Mouse (Mus musculus) bone marrow, adult 2 months (tissue): ENCODE measurements around the gene Clcc1.

ENCODE experiments used
- CTCF ChIP-seq: fragments of 200-500 bp; IDR thresholded peaks from 2 replicates; pipeline ENCODE4 v1.5.1; 2011; ENCODE audit warnings: low read length, control low read depth; ENCODE audit not compliant: control insufficient read depth, insufficient read depth
- POLR2A ChIP-seq: fragments of 200-500 bp; IDR thresholded peaks from 2 replicates; pipeline ENCODE4 v1.6.1; 2011; ENCODE audit warnings: low read depth, mild to moderate bottlenecking, control low read depth, low read length, borderline replicate concordance; ENCODE audit not compliant: control insufficient read depth

DNA sequence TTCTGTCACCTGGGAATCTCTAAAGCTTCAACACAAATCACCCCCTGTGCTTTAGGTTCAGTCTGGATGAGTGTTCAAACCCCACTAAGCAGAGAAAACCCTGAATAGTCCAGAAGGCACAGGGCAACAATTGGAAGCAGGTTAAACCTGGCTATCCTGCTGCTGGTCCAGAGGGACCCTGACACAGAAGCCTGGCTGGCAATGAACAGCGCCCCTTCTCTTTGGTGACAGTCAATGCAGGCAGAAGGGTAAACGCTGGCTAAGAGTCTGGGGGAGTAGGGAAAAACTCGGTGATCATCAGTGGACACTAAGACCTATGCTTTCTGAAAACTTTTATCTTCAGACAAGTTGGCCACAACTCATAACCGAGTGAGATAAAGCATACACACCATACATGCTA lies 46.1 kb downstream of the Clcc1 start:
- TF ChIP-seq CTCF (no peak), POLR2A (no peak)
